Comparison of ENCODE assay signal across 17 mouse cellular contexts in genomic region chr16:4199566-4199965, GRCm38 (mm10). TPM values are rescaled to one million over a fixed set of nuclear protein-coding genes. Genes with fewer than 3 reads are reported as not detected.
DNase-seq lines count a peak whose midpoint lies in the region; ATAC-seq and TF ChIP-seq lines count a peak whose summit lies in the region.
"Had no signal": no experiment of that assay in that cellular context is flagged by ENCODE, and none has a peak within 500 bp of the region (broad histone marks: within the 10 kb centered on the region; RNA-seq: fewer than 3 reads in every experiment).

No protein-coding gene starts in this region.

- no peak overlapping the region for H3K27ac ChIP-seq in liver, adult 2 months (replicated peaks; ENCODE audit: insufficient read depth, low read depth, low read length)
- H3K27ac ChIP-seq in liver, embryonic 11.5 days (ENCODE audit: low read depth, low read length), result no peak overlapping the region
- H3K27ac ChIP-seq in liver, embryonic 16.5 days (ENCODE audit: low read length), result peak overlapping the region; percentile 48; the same call in 1 of the 2 replicates
- H3K27ac ChIP-seq in kidney, embryonic 15.5 days, result no peak overlapping the region
- H3K27ac ChIP-seq: embryonic facial prominence, embryonic 13.5 days; forebrain, embryonic 10.5 days; heart, embryonic 15.5 days; left cerebral cortex, adult 2 months; limb, embryonic 12.5 days had no signal

- no peak overlapping the region for H3K4me3 ChIP-seq in liver, adult 2 months (ENCODE audit: insufficient read depth, low read depth, low read length)
- no peak overlapping the region for H3K4me3 ChIP-seq in liver, embryonic 11.5 days (ENCODE audit: low read depth, low read length)
- H3K4me3 ChIP-seq in liver, embryonic 16.5 days (ENCODE audit: low read depth, low read length), result no peak overlapping the region
- no peak overlapping the region for H3K4me3 ChIP-seq in kidney, embryonic 15.5 days (replicated peaks)
- H3K4me3 ChIP-seq: embryonic facial prominence, embryonic 13.5 days; forebrain, embryonic 10.5 days; heart, embryonic 15.5 days; left cerebral cortex, adult 2 months; limb, embryonic 12.5 days had no signal

- peak; percentile 29 to 39 for DNase-seq in cerebellum, adult 18-20 months
- DNase-seq in cerebellum, adult 11-12 months, result no peak
- DNase-seq in liver, adult 2 months (ENCODE audit: extremely low read depth, low read depth, low spot score), result peak; percentile 34
- DNase-seq in liver, embryonic 11.5 days (ENCODE audit: low spot score), result no peak
- peak; percentile 27 for DNase-seq in adrenal gland, postnatal 10 days
- DNase-seq in ovary, adult 18-20 months (ENCODE audit: low spot score), result no peak
- DNase-seq: kidney, adult 11 months; lung, postnatal 14 days; thymus, postnatal 36 days had no signal

- H3K27me3 ChIP-seq in liver, adult 2 months (ENCODE audit: control insufficient read depth, insufficient read depth, low read length), result no peaks in the 10 kb centered on the region
- no peaks in the 10 kb centered on the region for H3K27me3 ChIP-seq in liver, embryonic 11.5 days (replicated peaks; ENCODE audit: control insufficient read depth, insufficient read depth, low read length)
- H3K27me3 ChIP-seq in liver, embryonic 16.5 days (ENCODE audit: control insufficient read depth, insufficient read depth, low read depth, low read length), result no peaks in the 10 kb centered on the region
- no peaks in the 10 kb centered on the region for H3K27me3 ChIP-seq in kidney, embryonic 15.5 days
- H3K27me3 ChIP-seq: embryonic facial prominence, embryonic 13.5 days; heart, embryonic 15.5 days; limb, embryonic 12.5 days had no signal

- H3K4me1 ChIP-seq in liver, adult 2 months (ENCODE audit: control insufficient read depth, insufficient read depth, low read length), result peaks cover 21% of the 10 kb centered on the region
- peaks cover 13% of the 10 kb centered on the region for H3K4me1 ChIP-seq in liver, embryonic 11.5 days (replicated peaks; ENCODE audit: control insufficient read depth, insufficient read depth, low read length)
- H3K4me1 ChIP-seq in liver, embryonic 16.5 days (ENCODE audit: control insufficient read depth, low read depth, low read length), result peaks cover 13% of the 10 kb centered on the region
- H3K4me1 ChIP-seq in kidney, embryonic 15.5 days, result peaks cover 23% of the 10 kb centered on the region
- H3K4me1 ChIP-seq: forebrain, embryonic 10.5 days had no signal

- TF ChIP-seq CTCF in liver, adult 2 months (IDR thresholded peaks at IDR 0.05; ENCODE audit: low read depth, low read length), result no peak

- peaks cover 50% of the 10 kb centered on the region for H3K79me2 ChIP-seq in liver, adult 2 months (ENCODE audit: control insufficient read depth, insufficient read depth, low read length)

- no peak overlapping the region for H3K9ac ChIP-seq in liver, adult 2 months (ENCODE audit: low read depth, low read length)
- H3K9ac ChIP-seq in liver, embryonic 11.5 days (ENCODE audit: low read depth, low read length), result no peak overlapping the region
- H3K9ac ChIP-seq in liver, embryonic 16.5 days (ENCODE audit: low read depth, low read length), result no peak overlapping the region
- H3K9ac ChIP-seq in kidney, embryonic 15.5 days, result no peak overlapping the region
- H3K9ac ChIP-seq: embryonic facial prominence, embryonic 13.5 days; heart, embryonic 15.5 days; limb, embryonic 12.5 days had no signal

- TF ChIP-seq POLR2A in liver, adult 2 months (IDR thresholded peaks at IDR 0.05; ENCODE audit: extremely low read depth, insufficient read depth, low read length), result no peak

- ATAC-seq in liver, embryonic 11.5 days (replicated peaks; ENCODE audit: low FRiP score), result no peak
- ATAC-seq in liver, embryonic 16.5 days (ENCODE audit: low read depth), result no peak
- no peak for ATAC-seq in kidney, embryonic 15.5 days (replicated peaks; ENCODE audit: low FRiP score)

- no peak overlapping the region for H3K4me2 ChIP-seq in liver, embryonic 11.5 days
- H3K4me2 ChIP-seq in liver, embryonic 16.5 days (ENCODE audit: low read depth, low read length), result no peak overlapping the region
- no peak overlapping the region for H3K4me2 ChIP-seq in kidney, embryonic 15.5 days
- H3K4me2 ChIP-seq: embryonic facial prominence, embryonic 13.5 days; heart, embryonic 15.5 days; limb, embryonic 12.5 days; midbrain, embryonic 11.5 days had no signal

- 22% methylated on average over 2 of the region's 2 CpGs for WGBS in liver, adult 2 months
- 79% methylated on average over 2 of the region's 2 CpGs for WGBS in liver, embryonic 11.5 days
- WGBS in liver, embryonic 16.5 days (ENCODE audit: insufficient replicate concordance), result 78% methylated on average over 2 of the region's 2 CpGs
- 60% methylated on average over 2 of the region's 2 CpGs for WGBS in kidney, embryonic 15.5 days

- no peaks in the 10 kb centered on the region for H3K9me3 ChIP-seq in liver, embryonic 11.5 days (ENCODE audit: control insufficient read depth, low read length)
- no peaks in the 10 kb centered on the region for H3K9me3 ChIP-seq in liver, embryonic 16.5 days (replicated peaks; ENCODE audit: control insufficient read depth, low read length)
- H3K9me3 ChIP-seq in kidney, embryonic 15.5 days (replicated peaks), result no peaks in the 10 kb centered on the region
- H3K9me3 ChIP-seq: embryonic facial prominence, embryonic 13.5 days; forebrain, embryonic 10.5 days; heart, embryonic 15.5 days; limb, embryonic 12.5 days had no signal

- H3K36me3 ChIP-seq in liver, adult 2 months (ENCODE audit: control insufficient read depth, insufficient read depth, low read length), result no peaks in the 10 kb centered on the region
- no peaks in the 10 kb centered on the region for H3K36me3 ChIP-seq in liver, embryonic 11.5 days (ENCODE audit: control insufficient read depth, insufficient read depth, low read length)
- H3K36me3 ChIP-seq in liver, embryonic 16.5 days (ENCODE audit: control insufficient read depth, insufficient read depth), result no peaks in the 10 kb centered on the region
- 0 out of 2 replicates have a peak, but pooled peaks cover 7% of the 10 kb centered on the region for H3K36me3 ChIP-seq in kidney, embryonic 15.5 days
- H3K36me3 ChIP-seq: heart, embryonic 15.5 days; limb, embryonic 12.5 days had no signal

RNA-seq across cellular contexts. Expression of gene Crebbp, which starts 14.2 kb away (rescaled TPM):
- total RNA-seq in liver, adult 2 months (2014; rRNA removed), result 10.1 and 15.2 TPM in 2 replicates
- polyA plus RNA-seq in liver, adult 2 months (2012; rRNA removed), result 7.0 and 8.4 TPM in 2 replicates
- 16.5 and 20.0 TPM in 2 replicates for polyA plus RNA-seq in liver, embryonic 11.5 days (2014; fragmentation: Nextera tagmentation; extraction: Ambion mirVana)
- total RNA-seq in adrenal gland, postnatal 10 days (2021), result 10 to 100 TPM; 46.5 to 54.6 TPM
- polyA plus RNA-seq in liver, embryonic 16.5 days (2015; fragmentation: Nextera tagmentation; extraction: Ambion mirVana), result 8.0 and 8.7 TPM in 2 replicates
- polyA plus RNA-seq in kidney, embryonic 15.5 days (2015; fragmentation: Nextera tagmentation; extraction: Ambion mirVana), result 34.1 and 35.1 TPM in 2 replicates

Comparison
In these comparisons a context has a peak if more than half of its experiments do, and no peak if none do; other contexts are left out.
1. DNase-seq: peak in cerebellum, adult 18-20 months (2 of 2), liver, adult 2 months (single experiment) and adrenal gland, postnatal 10 days (single experiment); none in cerebellum, adult 11-12 months (single experiment), liver, embryonic 11.5 days (single experiment) and ovary, adult 18-20 months (single experiment).